Mouse (Mus musculus) embryonic facial prominence, embryonic 14.5 days (tissue): ENCODE data around the gene Rab3il1. TPM values are rescaled to one million over a fixed set of nuclear protein-coding genes. Genes with fewer than 3 reads are reported as not detected.

Source experiments
- ATAC-seq: fragments of 200-750 bp; cut with Nextera tagmentation; 2 replicates; pipeline ENCODE4 v1.8.0; 2017; ENCODE audit warnings: low read depth, moderate number of reproducible peaks, moderate TSS enrichment
- DNase-seq: peaks from one replicate; pipeline ENCODE4 v3.0.0-alpha.2; 2015; ENCODE audit warnings: low spot score
- H3K27ac ChIP-seq: fragments of 300-500 bp; sonication (generic); replicated peaks from 2 replicates; pipeline ENCODE4 v1.5.1; 2014; ENCODE audit warnings: low read depth, mild to moderate bottlenecking, low read length, moderate library complexity
- H3K27me3 ChIP-seq: fragments of 300-500 bp; sonication (generic); replicated peaks from 2 replicates; pipeline ENCODE4 v1.6.1; 2014; ENCODE audit warnings: low read length; ENCODE audit not compliant: control insufficient read depth, insufficient read depth
- H3K36me3 ChIP-seq: fragments of 300-500 bp; sonication (generic); 2 replicates; pipeline ENCODE4 v1.6.1; 2014; ENCODE audit warnings: low read length, mixed read lengths; ENCODE audit not compliant: control insufficient read depth, insufficient read depth
- H3K4me1 ChIP-seq: fragments of 300-500 bp; sonication (generic); 2 replicates; pipeline ENCODE4 v1.6.1; 2014; ENCODE audit warnings: antibody characterized with exemption, low read length; ENCODE audit not compliant: control insufficient read depth, insufficient read depth
- H3K4me2 ChIP-seq: fragments of 300-500 bp; sonication (generic); 2 replicates; pipeline ENCODE4 v1.6.1; 2014; ENCODE audit warnings: low read depth, mild to moderate bottlenecking, low read length, moderate library complexity, mixed read lengths
- H3K4me3 ChIP-seq: fragments of 300-500 bp; sonication (generic); 2 replicates; pipeline ENCODE4 v1.5.1; 2014; ENCODE audit warnings: low read depth, mild to moderate bottlenecking, low read length
- H3K9ac ChIP-seq: fragments of 300-500 bp; sonication (generic); 2 replicates; pipeline ENCODE4 v1.6.1; 2014; ENCODE audit warnings: low read depth, mild to moderate bottlenecking, low read length, moderate library complexity, mixed read lengths
- H3K9me3 ChIP-seq: fragments of 300-500 bp; sonication (generic); 2 replicates; pipeline ENCODE4 v1.6.1; 2016; ENCODE audit warnings: low read length; ENCODE audit not compliant: control insufficient read depth
- WGBS: fragments of 180-500 bp; shearing (Covaris S2); extraction: QIAGEN DNeasy Blood & Tissue Kit; methylation state at CpG from one replicate; pipeline ENCODE4 v1.1.7; 2014; 5-methylcytosine and 5-hydroxymethylcytosine counted together
- polyA plus RNA-seq: library from polyadenylated mRNA; unstranded; fragments of >200 nt; fragmentation: Nextera tagmentation; extraction: Ambion mirVana; gene quantifications from 2 replicates; pipeline ENCODE4 v1.2.1, GENCODE M21; 2014

Gene Rab3il1
- polyA plus RNA-seq, 1 experiment from 2014 or later = 48.1 TPM

DNA sequence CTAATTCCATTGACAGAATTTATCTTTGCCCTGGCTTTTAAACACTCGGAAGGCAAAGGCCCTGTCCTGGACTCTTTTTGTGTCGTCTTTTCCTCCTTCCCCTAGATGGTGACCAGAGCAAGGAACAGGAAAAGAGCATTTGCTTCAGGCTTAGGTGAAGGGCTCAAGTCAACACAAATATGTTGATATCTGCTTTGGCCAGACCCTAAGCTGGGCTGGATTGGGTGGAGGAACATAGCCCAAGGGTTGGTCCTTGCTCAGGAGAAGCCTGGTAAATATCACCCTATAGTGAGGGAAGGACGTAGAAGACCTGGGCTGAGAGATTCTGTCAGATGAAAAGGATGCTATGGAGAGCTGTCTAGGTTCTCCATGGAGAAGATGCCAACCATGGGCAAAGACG, 14.7 kb downstream of the Rab3il1 start:
- H3K36me3 ChIP-seq = no peaks in the 10 kb centered on the region

DNA sequence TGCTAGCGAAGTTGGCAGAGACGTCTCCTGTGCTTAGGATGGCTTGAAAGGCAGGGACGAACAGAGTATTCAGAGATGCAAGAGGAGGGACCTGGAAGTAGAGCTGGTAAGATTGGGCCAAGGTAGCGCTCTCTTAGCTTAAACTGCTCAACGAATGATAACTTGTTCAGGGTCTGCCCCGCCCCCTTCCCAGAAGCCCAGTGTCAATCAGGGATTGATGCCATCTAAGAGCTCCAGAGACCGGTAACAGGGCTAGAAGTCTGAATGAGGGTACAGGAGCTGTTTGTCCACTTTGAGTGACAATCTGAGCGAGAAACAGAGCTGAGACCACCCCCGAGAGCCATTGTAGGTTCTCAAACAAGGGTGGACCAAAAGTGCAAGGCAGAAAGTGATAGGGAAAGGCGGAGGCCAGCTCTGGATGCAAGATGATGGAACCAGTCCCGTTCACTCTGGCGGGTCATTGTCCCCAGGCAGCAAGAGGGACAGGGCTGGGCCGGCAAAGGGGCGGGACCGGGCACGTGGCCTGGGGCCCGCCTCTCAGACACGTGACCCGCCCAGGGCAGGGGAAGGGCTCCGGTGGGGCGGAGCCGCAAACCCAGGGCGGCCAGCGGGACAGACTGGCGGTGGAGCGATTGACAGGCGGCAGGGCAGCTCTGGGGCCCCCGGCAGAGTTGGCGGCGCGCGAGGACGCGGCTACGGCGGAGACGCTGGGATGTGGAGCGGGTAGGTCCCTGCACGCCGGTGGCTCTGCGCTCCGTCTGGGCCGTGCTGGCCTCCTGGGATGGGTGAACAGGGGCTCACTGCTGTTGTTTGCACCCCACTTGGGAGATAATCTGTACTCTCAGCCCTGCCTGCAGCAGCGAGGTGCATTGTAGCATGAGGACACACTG, 16.4 kb downstream of the Rab3il1 start:
- Histone ChIP-seq H3K9me3 (no peaks in the 10 kb centered on the region), H3K4me2 (peak overlapping the region; percentile 83), H3K9ac (peak overlapping the region; percentile 79), H3K27me3 (no peaks in the 10 kb centered on the region), H3K36me3 (no peaks in the 10 kb centered on the region), H3K4me1 (peaks cover 49% of the 10 kb centered on the region), H3K4me3 (peak overlapping the region; percentile 65), H3K27ac (peak overlapping the region; percentile 64)
- 6% methylated on average over 37 of the region's 44 CpGs for WGBS
- peak; percentile 92 for DNase-seq
- ATAC-seq = peak; percentile 92

More for the DNA sequence above, 14.7 kb downstream of the Rab3il1 start:
- 87% methylated on average over 4 of the region's 4 CpGs for WGBS
- DNase-seq = no peak
- no peak for ATAC-seq
- H3K9me3 ChIP-seq = no peaks in the 10 kb centered on the region
- no peak overlapping the region for H3K9ac ChIP-seq
- H3K4me3 ChIP-seq = no peak overlapping the region
- H3K27ac ChIP-seq = no peak overlapping the region
- no peaks in the 10 kb centered on the region for H3K27me3 ChIP-seq
- peaks cover 47% of the 10 kb centered on the region for H3K4me1 ChIP-seq
- no peak overlapping the region for H3K4me2 ChIP-seq

DNA sequence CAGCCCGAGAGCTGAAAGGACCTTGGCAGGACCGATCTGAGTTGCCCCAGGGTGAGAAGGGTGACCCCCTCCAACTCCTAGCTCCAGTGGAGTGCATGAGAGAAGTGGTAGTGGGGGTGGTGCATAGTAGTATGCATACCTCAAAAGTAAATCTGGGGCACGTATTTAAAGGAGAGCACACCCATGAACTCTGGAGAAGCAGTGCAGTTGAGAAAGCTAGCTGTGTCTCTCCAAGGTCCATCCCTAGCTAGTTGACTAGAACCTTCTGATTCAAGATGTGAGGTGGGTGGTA, 17.0 kb downstream of the Rab3il1 start:
- Histone ChIP-seq H3K27me3 (no peaks in the 10 kb centered on the region), H3K9me3 (no peaks in the 10 kb centered on the region), H3K27ac (peak overlapping the region; percentile 64; the same call in 1 of the 2 replicates), H3K36me3 (no peaks in the 10 kb centered on the region), H3K9ac (peak overlapping the region; percentile 79), H3K4me2 (peak overlapping the region; percentile 83), H3K4me3 (peak overlapping the region; percentile 65), H3K4me1 (peaks cover 46% of the 10 kb centered on the region)
- ATAC-seq = peak; percentile 15; the same call in 1 of the 2 replicates
- no peak for DNase-seq
- 0% methylated on average over 3 of the region's 3 CpGs for WGBS

DNA sequence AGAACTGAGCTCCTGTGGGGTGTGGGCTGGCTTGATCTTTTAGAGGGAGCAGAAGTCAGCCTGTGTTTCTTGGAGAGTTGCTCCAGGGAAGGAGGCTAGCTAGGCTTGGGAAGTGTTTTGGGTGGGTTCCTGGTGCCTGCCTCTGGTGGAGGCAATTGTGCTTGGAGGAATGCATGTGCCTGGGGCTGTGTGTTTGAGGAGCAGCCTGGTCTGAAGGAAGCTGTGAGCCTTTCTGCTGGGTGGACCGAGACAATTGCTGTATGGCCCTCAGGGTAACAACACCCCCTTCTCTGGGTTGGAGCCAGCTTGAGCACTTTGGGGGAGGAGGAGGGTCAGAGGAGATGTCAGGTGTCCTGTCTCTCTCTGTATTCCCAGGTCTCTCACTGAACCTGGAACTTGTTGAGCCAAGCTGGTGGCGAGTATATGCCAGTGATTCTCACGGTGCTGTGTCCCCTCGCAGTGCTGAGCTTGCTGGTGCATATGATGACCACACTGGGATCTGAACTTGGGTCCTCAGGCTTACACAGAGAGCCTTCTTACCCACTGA, 17.8 kb downstream of the Rab3il1 start:
- Histone ChIP-seq H3K9me3 (no peaks in the 10 kb centered on the region), H3K27me3 (no peaks in the 10 kb centered on the region), H3K27ac (no peak overlapping the region), H3K9ac (peak overlapping the region; percentile 79), H3K36me3 (no peaks in the 10 kb centered on the region), H3K4me2 (peak overlapping the region; percentile 83), H3K4me3 (peak overlapping the region; percentile 65), H3K4me1 (peaks cover 38% of the 10 kb centered on the region)
- 55% methylated on average over 4 of the region's 4 CpGs for WGBS
- no peak for ATAC-seq
- DNase-seq = no peak

DNA sequence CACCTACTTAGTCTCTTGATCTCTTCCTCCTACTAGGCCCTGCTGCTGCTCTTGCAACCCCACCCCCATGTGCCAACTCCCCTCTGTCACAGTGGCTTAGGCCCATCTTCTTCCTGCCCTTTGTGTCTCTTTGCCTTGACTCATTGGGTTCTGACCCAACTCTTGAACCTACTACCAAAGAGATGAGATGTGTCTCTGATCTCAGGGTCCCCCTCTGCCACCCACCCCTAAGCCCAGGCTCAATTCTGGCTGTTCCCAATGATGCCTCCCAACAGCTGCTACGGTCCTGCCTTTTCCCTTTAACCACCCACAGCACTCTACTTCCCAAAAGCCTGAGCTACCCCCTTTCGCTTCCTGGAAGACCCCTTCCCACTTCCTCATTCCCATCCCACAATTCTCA, 20.5 kb downstream of the Rab3il1 start:
- ATAC-seq (no peak), DNase-seq (no peak)
- no peak overlapping the region for H3K27ac ChIP-seq
- H3K4me2 ChIP-seq = no peak overlapping the region
- H3K4me3 ChIP-seq = no peak overlapping the region
- H3K9me3 ChIP-seq = no peaks in the 10 kb centered on the region
- H3K4me1 ChIP-seq = peaks cover 42% of the 10 kb centered on the region
- 72% methylated on average over 2 of the region's 2 CpGs for WGBS
- no peaks in the 10 kb centered on the region for H3K27me3 ChIP-seq
- no peaks in the 10 kb centered on the region; the same call in 1 of the 2 replicates for H3K36me3 ChIP-seq
- 0 out of 2 replicates have a peak overlapping the region, but pooled peaks have one; percentile 40 for H3K9ac ChIP-seq

DNA sequence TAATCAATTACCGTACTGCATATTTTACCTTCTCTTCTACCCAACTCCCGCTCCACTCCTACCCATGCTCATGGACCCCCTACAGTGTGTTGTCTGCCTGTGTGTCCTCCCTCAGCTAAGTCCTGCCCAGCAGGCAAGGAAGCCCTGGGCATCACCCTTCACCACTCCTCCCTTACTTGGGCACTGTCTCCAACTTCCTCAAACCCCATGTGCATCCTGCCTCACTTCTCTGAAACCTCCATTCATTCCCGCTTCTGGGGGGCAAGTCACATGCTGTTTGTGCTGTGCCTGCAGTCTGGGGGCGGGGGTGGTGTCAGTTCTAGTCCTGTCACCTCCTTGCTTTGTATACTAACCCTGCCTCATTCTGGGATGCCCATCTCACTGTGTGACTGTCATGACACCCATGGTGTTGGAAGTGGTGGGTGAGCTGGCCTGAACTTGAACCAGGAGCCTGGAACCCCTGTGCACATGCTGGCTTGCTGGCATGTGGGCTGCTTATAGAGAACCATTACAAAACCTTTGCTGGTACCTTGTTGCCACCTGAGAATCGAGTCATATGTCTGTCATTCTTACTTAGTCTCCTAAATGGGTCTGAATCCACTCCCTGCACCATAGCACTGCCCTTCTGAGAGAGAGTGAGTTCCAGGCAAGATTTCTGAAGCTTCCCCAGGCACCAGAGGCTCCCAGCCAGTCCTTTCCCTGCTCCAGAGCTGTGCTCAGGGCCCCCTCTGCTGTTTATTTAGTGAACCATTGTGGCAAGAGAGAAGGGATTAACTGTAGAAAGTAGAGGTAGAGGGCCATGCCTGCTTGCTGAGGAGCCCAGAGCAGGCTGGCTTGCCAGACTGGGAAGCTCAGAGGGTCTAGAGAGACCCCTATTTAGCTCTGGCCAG, 21.2 kb downstream of the Rab3il1 start:
- H3K4me1 ChIP-seq = peaks cover 38% of the 10 kb centered on the region
- no peaks in the 10 kb centered on the region for H3K9me3 ChIP-seq
- H3K4me3 ChIP-seq = no peak overlapping the region
- H3K4me2 ChIP-seq = no peak overlapping the region
- peak; percentile 30; the same call in 1 of the 2 replicates for ATAC-seq
- H3K9ac ChIP-seq = peak overlapping the region; percentile 40; the same call in 1 of the 2 replicates
- peak overlapping the region; percentile 76 for H3K27ac ChIP-seq
- no peaks in the 10 kb centered on the region for H3K27me3 ChIP-seq
- H3K36me3 ChIP-seq = peaks cover 2% of the 10 kb centered on the region
- 65% methylated on average over 5 of the region's 5 CpGs for WGBS
- peak; percentile 68 for DNase-seq

DNA sequence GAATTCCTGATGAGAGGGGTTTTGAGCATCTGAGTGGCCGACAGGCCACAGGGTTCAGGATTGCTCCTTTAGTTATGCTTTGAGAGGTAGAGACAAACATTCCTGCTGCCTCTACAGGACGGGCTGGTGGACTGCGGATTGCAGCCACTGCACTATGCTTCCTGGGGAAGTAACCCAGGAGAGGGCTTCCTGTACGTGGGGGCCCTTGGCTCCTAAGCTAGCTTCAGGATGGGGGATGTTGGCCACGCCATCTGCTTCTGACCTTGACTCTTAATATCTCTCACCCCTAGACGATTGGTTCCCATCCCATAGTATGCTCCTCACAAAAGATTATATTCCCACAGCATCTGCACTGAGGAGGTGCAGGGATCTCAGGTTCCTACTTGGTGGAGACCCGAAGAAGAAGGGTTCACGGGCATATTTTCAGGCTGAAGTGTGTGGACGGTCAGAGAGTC, 21.9 kb downstream of the Rab3il1 start:
- Histone ChIP-seq H3K4me2 (no peak overlapping the region), H3K9me3 (no peaks in the 10 kb centered on the region), H3K27ac (peak overlapping the region; percentile 76), H3K27me3 (no peaks in the 10 kb centered on the region), H3K4me1 (peaks cover 36% of the 10 kb centered on the region), H3K36me3 (peaks cover 9% of the 10 kb centered on the region), H3K4me3 (no peak overlapping the region), H3K9ac (peak overlapping the region; percentile 40; the same call in 1 of the 2 replicates)
- no peak for ATAC-seq
- 62% methylated on average over 9 of the region's 9 CpGs for WGBS
- DNase-seq = no peak

DNA sequence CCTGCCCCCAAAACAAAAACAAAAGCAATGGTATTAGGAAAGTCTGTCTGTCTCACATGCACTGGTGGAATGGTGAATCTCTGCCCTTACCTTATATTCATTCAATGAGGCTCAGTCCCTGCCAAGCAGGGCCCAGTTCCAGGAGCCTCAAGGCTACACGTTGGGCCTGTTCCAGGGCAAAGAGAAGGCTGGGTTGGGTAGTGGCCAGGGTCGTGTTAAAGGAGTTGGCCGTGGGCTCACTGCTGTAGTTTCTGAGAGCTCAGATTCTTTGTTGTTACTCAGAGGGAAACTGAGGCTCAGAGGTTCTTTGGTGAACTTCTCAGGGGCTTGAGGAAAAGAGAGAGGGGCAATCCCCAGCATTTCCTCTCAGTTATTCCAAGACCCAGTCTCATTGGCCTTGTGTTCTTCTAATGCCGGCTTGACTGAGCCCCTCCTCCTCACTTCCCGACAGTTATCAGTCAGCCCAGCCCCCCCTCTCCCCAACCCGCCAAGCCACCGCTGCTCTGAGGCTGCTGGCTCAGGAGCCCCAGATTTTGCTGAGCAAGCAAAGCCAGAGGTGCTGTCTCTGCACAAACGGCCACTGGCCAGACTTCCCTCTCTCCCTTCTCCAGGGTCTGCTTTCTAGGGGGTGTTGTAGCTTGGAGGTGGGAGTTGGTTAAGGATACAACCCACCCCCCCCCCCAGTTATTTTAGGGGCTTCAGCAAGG, 23.9 kb downstream of the Rab3il1 start:
- peak overlapping the region; percentile 20; the same call in 1 of the 2 replicates for H3K4me2 ChIP-seq
- H3K36me3 ChIP-seq = peaks cover 24% of the 10 kb centered on the region
- H3K9ac ChIP-seq = no peak overlapping the region
- peak overlapping the region; percentile 80 for H3K27ac ChIP-seq
- DNase-seq = peak; percentile 81
- no peaks in the 10 kb centered on the region for H3K27me3 ChIP-seq
- H3K9me3 ChIP-seq = no peaks in the 10 kb centered on the region
- 18% methylated on average over 8 of the region's 8 CpGs for WGBS
- peak; percentile 65; the same call in 1 of the 2 replicates for ATAC-seq
- no peak overlapping the region for H3K4me3 ChIP-seq
- H3K4me1 ChIP-seq = peaks cover 27% of the 10 kb centered on the region
